Mouse (Mus musculus) urinary bladder, adult 2 months (tissue): ENCODE results near the gene Ccl20. TPM values are rescaled to one million over a fixed set of nuclear protein-coding genes. Genes with fewer than 3 reads are reported as not detected.

Experiments
- DNase-seq: peaks from one replicate; pipeline ENCODE4 v3.0.0; 2022; ENCODE audit warnings: low spot score
- polyA plus RNA-seq: library from polyadenylated mRNA; depleted of rRNA; stranded (reverse); fragments of >200 nt; gene quantifications from 2 replicates; pipeline ENCODE4 v1.2.3, GENCODE M21; 2012; rRNA removed

The Ccl20 gene
- polyA plus RNA-seq: not detected in 2 replicates

DNA sequence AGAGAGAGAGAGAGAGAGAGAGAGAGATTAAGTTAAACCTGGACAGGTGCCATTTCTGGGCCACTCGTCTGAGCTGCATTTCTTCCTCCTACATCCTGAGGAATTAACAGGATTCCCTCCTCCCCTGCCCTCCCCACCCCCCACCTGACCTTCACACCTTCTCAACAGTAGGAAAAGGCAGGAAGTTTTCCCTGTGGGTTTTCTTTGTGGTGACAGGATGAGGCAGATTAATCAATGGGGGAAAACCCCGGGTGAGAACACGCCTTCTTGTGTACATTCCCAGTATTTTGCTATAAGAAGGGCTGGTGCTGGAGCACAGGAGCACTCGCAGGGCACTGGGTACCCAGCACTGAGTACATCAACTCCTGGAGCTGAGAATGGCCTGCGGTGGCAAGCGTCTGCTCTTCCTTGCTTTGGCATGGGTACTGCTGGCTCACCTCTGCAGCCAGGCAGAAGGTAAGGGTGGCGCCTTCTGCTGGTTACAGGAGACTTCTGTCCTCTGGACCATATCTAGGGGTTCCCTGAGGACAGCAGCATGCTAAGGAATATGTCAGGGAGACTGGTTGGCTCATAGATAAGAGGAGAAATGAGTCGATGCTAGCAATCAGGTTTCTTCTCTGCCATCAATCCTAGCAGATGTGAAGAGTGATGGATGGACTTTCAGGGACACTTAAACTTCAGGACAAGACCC lies at the start of gene Ccl20:
Gene Ccl20, plus strand, starts transcription at position 320 of the 691 bp plus-strand sequence.
- no peak for DNase-seq

DNA sequence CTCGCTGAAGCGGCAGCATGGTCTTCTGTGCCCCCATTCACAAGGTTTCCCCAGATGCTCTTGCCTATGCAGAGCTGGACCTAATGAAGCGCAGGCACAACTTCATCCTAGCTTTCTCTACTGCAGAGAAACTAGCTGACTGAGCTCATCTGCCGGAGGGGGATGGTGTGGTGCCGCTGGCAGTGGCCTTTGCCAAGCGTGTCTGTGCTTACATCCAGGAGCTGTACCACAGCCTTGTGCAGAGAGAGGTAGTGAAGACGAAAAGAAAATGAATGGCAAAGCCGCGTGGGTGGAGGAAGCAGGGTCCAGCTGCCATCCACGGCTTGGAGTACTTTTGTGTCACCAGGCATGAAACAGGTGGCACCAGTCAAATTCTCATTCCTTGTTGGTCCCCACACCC lies 49.4 kb upstream of the Ccl20 start:
- DNase-seq: no peak

DNA sequence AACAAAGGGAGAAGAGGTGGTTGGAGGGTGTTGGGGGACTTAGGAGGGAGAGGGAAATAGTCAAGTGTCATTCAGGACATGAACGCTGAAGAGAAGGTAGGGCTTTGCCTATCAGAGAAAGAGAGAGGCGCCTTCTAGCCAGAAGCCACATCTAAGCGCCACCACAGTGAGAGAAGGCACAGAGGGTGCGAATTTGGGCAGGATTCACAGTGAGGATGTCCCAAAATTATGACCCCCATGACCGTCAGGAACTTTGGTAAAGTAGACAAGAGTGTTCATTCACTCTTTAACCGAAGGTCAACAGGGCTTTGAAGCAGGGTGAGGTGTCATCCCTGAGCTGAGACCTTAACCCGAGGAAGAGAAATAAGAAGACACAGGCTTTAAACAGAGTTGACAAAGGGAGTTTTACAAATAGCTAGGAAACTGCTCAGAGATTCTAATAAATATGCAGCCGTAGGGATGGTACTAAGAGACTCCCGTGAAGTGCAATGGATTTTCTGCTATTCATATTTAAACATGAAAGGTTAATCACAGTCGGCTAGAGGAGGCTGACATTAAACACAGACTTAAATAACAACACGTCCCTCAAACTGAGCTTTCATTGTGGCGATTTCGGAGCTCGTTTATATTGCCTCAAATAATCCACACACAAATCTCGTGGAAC lies 40.9 kb upstream of the Ccl20 start:
- no peak for DNase-seq

DNA sequence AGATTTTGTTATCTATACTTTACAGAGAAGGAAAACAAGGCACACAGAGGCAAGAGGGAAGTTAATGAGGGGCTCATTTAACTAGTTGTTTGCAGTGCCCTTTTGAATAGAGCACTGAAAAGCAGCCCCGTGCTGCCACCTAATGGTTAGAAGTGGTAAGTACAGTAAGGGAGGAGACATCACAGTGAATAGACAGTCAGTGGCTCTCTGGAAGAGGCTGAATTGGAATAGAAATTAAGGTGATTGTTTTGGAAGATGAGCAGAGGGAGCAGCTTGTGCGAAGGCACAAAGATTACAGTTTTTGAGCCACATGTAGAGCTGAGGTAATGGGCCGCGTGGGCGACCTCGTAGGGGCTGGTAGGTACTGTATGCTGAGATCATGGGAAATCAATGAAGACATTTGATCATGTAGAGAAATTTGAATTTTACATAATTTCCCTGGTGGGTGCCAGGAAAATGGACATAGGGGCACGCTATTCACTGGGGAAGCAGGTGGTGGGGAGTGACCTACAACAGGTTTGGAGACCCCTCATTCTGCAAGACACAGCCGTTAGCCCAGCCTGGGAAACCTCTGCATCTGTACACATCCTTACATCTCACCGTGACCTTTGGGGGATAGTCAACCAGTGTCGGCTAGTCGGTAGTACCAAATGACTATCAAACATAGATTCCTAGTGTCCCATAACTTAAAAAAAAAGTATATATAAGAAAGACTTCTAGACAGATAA lies 40.2 kb upstream of the Ccl20 start:
- no peak for DNase-seq

DNA sequence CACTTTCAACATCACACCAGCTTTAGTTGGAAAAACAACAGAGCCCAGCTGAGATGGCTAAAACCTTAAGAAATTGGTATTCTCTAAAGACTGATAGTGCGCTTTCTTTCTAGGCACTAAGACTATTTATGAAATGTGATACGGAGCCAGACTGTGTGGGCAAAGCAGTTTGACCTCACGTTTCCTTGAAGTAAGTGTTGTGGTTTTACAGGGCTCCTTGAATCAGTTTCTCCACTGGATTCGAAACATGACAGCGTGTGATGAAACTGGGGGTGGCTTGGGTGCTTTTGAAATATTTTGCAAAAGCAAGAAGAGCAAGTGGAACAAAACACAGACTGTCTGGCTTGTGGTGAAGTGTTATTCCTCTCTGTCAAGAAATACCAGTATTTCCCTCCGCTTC lies 39.5 kb upstream of the Ccl20 start:
- DNase-seq: no peak

DNA sequence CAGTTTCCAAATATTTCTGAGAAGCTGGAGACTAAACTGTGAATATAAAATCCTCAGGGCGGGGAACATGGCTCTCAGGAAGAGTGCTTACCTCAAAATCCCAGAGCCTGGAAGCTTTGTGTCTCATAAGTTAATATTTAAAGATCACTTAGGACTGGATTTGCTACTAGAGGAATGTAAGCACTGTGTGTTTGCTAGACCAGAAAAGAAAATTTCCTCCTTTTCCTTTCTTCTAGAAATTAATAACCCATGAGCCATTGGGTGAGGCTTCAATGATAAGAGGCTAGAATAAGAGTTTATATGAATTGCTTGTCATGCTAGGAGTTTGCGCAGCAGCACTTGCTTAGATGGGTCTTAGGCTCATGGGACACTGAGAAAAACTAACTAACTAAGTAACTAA lies 31.8 kb upstream of the Ccl20 start:
- DNase-seq: no peak

DNA sequence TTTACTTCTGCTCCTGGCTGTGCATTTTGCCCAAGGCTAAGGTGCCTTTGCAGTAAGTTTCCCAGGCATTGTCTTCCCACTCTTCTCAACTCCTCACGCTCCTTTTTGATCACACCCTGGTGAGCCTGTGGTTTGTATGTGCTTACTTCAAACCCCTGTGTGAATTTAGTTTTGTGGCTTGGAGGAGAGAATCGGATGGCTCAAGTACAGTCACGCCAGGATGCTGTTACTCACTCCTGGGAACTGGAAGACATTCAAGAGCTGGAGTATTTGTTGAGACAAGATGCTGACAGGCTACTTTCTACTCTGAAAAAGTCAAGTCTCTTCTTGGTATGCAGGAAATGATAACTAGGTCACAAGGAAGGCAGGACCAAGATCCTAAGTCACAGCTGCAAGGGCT lies 25.3 kb upstream of the Ccl20 start:
- DNase-seq: no peak

DNA sequence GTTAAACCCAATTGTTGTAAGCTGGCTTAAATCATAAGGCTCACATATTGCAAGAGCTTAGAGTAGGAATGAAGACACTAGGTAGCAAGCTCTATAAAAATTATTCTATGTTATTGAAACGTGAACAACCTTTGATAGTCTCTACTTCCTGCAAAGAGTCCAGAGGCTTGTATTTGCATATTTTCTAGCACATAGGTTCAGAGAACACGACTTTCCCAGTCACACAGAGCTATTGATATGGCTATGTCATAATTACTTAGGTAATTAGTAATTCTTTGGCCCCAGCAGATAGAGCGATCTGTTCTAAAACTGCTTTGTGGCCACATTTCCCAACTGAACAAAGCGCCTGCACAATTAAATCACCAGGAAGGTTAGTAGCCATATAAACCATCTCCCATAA lies 19.6 kb upstream of the Ccl20 start:
- DNase-seq: no peak

DNA sequence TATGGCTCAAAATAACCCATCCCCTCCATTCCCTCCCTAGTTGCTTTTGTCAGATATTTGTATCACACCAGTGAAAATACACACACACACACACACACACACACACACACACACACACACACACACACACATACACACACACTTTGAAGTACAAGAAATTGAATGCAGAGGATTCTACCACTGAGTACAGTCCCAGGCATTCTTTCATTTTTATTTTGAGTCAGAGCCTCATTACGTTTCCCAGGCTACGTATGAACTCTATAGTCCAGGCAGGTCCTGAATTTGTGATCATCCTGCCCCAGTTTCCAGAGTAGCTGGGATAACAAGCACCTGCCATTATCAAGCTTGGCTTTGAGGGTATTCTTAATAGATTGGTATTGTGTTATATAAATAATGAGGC lies 17.4 kb upstream of the Ccl20 start:
- DNase-seq: no peak

DNA sequence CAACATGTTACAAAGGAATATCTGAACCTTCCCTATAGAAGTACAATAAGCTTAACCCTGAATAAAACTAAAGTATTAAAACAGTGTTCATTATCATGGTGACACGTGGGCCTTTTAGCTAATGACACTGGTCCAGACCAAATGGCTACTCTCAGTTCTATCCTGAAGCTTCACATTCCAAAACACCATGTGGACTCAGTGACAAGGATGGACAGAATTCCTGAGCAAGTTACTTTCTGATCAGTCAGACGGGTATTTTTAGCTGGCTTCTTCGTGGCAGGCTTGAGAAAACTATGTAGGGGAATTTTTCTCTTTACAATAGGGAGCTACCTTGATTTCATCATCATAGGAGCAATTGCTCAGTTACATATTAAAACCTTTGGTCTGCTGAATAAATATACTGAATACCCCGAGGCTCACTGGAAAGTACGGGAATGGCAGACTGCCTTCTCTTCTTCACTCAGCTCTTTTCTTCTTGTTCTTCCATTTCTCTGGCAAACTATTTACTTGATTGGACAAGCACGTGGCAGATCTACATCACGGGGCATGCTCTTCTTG lies 16.9 kb upstream of the Ccl20 start:
- DNase-seq: no peak

DNA sequence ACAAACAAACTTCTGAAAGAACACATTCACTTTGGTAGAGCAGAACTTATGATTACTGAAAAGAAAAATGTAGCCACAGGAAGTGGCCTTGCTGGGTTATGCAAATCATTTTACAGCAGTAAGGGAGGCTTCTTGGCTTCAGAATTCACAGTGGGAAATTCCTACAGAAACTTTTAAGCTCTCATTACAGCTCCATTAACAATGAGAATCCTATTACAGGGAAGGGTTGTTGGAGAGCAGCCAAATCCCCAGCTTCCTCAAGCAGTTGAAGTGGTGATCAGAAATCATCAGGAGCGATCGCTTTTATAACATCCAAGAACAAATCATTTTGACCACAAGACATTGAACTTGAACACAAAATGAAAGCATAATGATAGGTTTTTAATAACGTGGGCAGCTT lies 14.7 kb upstream of the Ccl20 start:
- no peak for DNase-seq

DNA sequence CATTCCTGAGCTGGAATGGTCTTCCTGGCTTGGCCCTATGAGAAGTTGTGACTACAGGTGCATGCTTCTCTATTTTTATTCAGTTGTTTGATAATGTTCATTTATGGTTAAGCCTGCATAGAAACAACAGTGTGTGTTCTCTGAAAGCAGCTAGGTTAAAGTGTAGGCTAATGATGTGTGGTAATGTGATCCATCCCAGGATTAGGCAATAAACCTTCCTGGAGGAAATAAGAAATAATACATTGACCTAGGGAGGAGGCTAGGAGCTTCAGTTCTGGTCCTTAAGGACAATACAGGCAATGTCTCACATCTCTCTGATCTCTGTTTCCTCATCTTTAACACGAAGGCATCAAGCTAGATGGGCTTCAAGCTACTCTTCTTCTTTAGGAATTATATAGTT lies 11.1 kb upstream of the Ccl20 start:
- DNase-seq: no peak

DNA sequence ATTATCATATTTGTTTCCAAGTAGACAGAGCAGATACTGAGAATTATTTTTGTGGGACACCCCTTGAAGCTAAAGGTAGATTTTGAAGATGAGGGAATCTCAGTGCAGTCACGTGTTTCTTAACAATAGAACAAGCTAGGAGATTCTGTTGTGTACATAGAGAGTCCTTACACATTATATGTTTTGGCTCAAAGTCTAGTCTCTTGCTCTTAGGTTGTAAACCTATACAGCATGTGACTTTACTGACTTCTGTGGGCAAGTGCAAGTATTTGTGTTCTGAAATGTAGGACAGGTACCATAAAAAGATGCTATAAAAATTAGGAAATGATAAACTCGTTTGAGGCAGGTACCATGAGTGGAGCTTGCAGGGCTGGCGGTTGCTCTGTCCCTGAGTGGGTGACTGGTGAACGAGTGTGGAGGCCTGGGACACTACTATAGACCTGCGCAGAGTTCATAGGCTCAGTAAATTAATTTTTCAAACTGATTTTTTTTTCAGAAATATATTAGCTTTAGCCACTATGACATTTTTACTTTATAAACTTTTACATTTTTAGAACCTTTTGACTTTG lies 9.1 kb upstream of the Ccl20 start:
- no peak for DNase-seq

DNA sequence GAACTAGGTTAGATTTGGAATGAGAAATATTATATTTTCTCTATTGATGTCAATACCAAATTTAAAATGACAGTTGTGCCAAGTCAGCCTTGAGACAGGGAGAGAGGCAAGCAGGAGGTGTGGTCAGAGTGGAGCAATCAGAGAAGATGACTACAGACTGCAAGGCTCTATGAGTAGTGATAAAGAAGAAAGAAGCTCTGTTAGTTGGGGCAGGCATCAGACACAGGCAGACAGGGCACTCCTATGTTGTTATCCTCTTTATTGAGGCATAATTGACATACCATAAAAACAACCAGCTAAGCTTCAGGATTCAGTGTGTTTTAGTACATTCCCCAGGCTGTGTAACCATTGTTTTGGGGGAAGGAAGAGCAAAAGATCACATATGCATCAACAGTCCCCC lies 5.6 kb upstream of the Ccl20 start:
- no peak for DNase-seq

DNA sequence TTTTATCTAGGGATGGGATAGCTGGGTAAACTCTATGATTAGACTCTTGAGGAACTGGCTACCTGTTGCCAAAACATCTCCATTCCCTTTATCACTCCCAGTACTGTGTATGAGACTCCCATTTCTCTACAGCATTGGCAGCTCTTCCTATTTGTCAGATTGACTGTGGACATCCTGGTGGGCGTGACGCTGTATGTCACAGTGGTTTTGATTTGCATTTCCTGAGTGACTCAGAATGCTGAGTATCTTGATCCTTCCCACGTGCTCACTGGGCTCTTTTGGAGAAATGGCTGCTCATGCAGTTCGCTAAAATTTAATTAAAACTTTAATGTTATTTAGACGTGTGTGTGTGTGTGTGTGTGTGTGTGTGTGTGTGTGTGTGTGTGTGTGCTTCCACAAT lies 4.8 kb upstream of the Ccl20 start:
- no peak for DNase-seq

DNA sequence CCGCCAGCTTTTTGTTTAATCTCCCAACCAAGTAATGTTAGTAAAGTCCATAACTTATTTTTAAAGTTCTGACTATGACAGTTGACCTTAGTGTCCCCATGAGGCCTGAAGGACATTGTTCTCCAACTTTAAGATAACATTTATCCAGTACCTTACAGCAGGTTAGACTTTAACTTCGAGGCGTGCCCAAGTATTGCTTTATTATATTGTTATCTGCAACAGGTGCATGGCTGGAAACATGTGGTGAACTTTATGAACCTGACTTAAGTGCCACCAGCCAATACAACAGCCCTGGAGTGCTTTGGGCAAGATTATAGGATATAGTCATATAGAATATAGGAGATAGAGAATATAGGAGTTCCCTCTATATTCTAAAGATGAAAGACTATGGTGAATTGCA lies 651 bp downstream of the Ccl20 start:
- no peak for DNase-seq

DNA sequence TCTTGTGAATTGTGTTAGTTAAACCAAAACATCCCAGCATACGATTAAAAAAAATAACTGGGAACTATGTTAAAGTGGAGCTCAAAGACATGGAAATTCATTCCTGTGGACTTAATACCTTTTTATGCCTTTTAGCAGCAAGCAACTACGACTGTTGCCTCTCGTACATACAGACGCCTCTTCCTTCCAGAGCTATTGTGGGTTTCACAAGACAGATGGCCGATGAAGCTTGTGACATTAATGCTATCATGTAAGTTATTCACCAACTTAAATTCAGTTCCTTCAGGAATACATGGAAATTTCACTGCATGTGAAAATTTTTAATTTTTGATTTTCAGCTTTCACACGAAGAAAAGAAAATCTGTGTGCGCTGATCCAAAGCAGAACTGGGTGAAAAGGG lies 1.1 kb downstream of the Ccl20 start:
- no peak for DNase-seq

DNA sequence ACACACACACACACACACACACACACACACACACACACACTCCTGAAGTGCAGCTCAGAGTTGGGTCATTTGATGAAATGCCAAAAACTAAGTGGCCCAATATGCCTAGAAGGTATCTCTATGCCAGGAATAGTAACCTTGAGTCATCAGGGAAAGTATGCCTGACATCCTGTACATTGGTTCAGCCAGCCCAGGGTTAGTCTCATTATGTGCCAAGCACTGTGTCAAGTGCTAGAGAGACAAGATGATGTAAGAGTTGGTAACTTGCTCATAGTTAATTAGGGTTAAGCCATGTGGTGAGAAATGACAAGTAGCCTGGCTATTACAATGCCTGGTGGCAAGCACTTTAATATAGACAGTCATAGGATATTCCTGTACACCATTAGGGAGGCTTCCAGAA lies 3.3 kb downstream of the Ccl20 start:
- no peak for DNase-seq

DNA sequence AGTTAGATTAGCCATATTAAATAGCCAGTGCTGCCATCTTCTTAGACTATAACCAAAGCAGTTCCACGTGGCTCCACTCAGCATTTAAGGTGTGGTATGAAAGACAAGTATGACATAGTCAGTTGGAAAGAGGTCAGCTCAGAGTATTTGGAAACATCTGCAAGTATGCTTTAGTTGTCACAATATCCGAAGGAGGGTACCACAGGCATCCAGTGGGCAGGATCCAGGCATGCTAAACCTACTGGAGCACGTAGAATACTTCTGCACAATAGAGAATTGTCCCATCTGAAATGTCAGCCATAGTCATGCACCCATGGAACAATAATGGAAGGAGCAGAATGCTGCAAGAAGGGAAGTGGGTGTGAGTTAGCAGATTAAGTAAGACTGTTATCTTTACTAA lies 3.7 kb downstream of the Ccl20 start:
- no peak for DNase-seq

DNA sequence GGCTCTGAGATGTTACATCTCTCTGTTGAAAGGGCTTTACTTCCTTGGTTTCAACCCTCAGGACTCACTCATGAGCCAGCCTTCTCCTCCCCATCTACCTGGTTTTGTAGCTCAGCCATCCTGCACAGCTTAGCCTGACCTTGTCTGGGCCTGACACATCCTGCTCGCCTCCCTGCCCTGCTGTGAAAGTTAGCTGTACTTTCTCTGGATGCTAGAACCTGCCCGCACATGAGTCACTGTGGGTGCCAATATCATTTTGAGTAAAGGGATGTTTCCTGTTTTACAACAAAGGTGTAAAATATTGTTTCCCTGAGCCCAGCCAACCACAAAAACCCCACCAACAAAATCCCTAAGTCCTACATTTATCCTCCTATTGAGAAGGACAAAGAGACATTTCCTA lies 6.6 kb downstream of the Ccl20 start:
- DNase-seq: no peak

DNA sequence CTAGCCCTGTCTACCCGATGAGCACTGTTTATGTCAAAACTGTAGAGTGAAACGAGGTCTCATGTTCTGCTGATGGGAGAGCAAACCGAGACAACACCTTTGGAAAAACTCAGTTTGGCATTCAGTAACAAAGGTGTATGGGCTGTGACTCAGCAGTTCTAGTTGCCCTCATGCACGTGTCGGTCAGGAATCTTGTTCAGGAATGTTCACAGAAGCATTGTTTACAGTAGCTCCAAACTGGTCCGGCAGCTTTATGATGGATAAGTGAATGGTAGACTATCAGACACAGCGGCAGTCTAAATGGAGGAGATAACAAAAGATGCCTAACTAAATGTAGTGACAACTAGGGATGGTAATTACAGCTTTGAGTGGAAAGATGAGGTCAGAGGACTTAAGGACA lies 19.3 kb downstream of the Ccl20 start:
- no peak for DNase-seq

DNA sequence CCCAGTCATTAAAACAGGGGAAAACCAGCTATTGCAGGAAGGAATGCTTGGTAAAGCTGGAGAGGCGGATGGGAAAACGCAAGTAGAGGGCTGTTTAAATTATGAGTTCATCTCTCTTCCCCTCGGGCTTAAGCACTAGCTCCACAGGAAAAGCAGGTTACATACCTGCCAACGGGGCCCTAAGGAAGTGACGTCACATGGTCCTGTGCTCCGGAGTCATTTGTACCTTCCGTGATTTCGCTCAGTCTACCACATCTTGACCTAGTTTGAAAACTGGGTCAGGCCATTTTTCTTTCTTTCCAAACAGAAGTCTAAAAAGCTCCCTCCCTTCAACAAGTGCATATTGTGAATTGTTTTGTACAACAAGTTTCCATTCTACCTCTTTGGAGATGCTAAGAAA lies 21.3 kb downstream of the Ccl20 start:
- no peak for DNase-seq

DNA sequence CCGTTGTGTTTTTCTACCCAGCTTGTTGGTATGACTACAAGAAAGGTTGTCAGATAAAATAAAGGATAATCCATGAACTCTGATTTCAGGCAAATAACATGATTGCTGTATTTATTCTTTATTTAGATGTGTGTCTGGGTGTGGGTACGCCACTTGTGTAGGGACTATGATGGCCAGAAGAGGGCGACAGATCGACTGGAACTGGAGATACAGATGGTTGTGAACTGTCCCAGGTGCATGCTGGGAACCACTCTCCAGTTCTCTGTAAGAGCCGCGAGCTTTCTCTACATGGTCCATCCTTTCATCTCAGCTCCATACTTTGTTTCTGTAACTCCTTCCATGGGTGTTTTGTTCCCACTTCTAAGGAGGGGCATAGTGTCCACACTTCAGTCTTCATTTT lies 22.2 kb downstream of the Ccl20 start:
- no peak for DNase-seq
